Comparison of ENCODE assay signal across 8 mouse cellular contexts in the genomic region with DNA sequence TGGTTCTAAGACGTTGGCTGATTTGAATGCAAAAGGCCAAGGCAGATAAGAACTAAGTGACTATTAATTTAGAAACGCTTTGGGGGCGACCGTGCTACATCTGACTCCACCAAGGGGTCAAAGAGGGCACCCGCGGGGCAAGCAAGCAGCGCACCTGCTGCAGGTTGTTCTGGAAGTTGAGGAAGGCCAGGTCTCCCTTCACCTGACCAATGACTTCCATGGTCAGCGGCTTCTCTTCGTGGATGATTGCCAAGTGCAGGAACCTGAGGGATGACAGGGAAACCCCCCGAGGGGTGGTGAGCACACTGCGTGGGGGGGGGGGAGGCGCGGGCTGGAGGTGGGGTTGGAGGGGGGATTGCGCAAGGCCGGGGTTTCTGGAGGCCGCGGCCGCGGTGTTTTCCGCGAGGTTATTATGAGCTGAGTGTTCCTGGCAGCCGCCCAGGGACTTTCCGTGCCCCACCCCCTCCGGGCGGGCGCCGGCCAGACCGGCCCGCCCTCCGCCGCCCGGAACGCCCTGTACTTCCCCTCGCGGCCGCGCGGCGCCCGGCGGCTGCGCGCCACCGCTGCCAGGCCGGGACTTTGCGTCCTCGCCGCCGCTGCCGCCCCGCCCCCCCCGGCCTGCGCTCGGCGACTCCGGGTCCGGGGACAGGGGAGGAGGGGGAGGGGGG. TPM values are rescaled to one million over a fixed set of nuclear protein-coding genes. Genes with fewer than 3 reads are reported as not detected.
DNase-seq lines count a peak whose midpoint lies in the region; ATAC-seq and TF ChIP-seq lines count a peak whose summit lies in the region.

No protein-coding gene starts in this region.

- H3K4me1 ChIP-seq in hindbrain, embryonic 13.5 days (replicated peaks), result peaks cover 32% of the 10 kb centered on the region

- no peak for DNase-seq in Patski (ENCODE audit: low read depth, low spot score)
- peak; percentile 95 to 96 for DNase-seq in cerebellum, postnatal 14 days
- DNase-seq in frontal cortex, postnatal 14 days (ENCODE audit: low spot score in 2 of 2), result peak; percentile 76 to 78
- peak; percentile 86 to 87 for DNase-seq in layer of hippocampus, postnatal 36 days
- peak; percentile 97 for DNase-seq in lung, postnatal 25 days (ENCODE audit: low spot score)
- peak; percentile 81 for DNase-seq in retina, adult 2 months (ENCODE audit: low read depth, low spot score)
- peak; percentile 89 to 91 for DNase-seq in thymus, postnatal 36 days

- no peaks in the 10 kb centered on the region for H3K9me3 ChIP-seq in hindbrain, embryonic 13.5 days

- H3K9ac ChIP-seq in hindbrain, embryonic 13.5 days, result peak overlapping the region; percentile 96

- H3K27me3 ChIP-seq in Patski, result no peaks in the 10 kb centered on the region
- no peaks in the 10 kb centered on the region for H3K27me3 ChIP-seq in hindbrain, embryonic 13.5 days

- ATAC-seq in Patski, result peak; percentile 70
- ATAC-seq in hindbrain, embryonic 13.5 days (ENCODE audit: low FRiP score), result peak; percentile 87

- peak overlapping the region; percentile 85 for H3K4me3 ChIP-seq in hindbrain, embryonic 13.5 days

- peak overlapping the region; percentile 99 for H3K27ac ChIP-seq in hindbrain, embryonic 13.5 days

- H3K36me3 ChIP-seq in hindbrain, embryonic 13.5 days, result peaks cover 39% of the 10 kb centered on the region

- WGBS in hindbrain, embryonic 13.5 days, result 1% methylated on average over 49 of the region's 57 CpGs

- in situ Hi-C loops in Patski (cut with MboI; ENCODE audit: low pct_unique_long_range_greater_than_20kb), result loop anchor here (5.0 kb wide), 1 partner anchor 94 kb away; no protein-coding TSS in a partner anchor

- no peak for TF ChIP-seq CTCF in Patski (IDR thresholded peaks at IDR 0.05)

- peak overlapping the region; percentile 82 for H3K4me2 ChIP-seq in hindbrain, embryonic 13.5 days

- CTCF ChIA-PET in Patski (lab: Charles Lee), result no interaction called here

- POLR2A ChIA-PET in Patski (lab: Charles Lee), result interaction anchor here (0.8 to 1.6 kb wide), 3 partner anchors 24 to 167 kb away, joined by 3 read pairs; no protein-coding TSS in a partner anchor

RNA-seq across cellular contexts. Expression of gene Nfkbia, which starts 0.8 kb away (rescaled TPM):
- 47.7 TPM for polyA plus RNA-seq in Patski (2021)
- 55.3 and 60.7 TPM in 2 replicates for polyA plus RNA-seq in hindbrain, embryonic 13.5 days (2015; fragmentation: Nextera tagmentation; extraction: Ambion mirVana)
- total RNA-seq in layer of hippocampus, postnatal 36 days (2021), result 10 to 100 TPM; 36.5 to 44.3 TPM
